ENCODE assay signal across 26 mouse cellular contexts in the genomic region with DNA sequence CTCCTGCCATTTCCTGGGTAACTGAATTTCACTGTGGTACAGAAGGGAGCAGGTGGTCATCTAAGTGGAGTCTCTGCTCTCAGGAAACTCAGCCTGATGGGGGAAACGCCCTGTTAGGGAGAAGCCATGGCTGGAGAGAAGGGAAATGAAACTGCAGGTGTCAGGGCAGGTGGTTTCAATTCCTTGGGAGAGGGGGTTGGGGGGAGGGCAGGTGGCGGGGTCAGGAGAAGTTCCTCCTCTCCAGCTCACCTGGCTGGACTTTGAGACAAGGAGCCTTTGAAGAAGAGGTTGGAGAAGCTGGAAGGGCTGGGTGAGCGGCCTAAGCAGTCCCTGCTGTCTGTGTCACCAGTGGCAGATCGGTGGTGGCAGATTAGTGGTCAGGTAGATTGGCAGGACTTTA.
"Had no signal": no experiment of that assay in that cellular context is flagged by ENCODE, and none has a peak within 500 bp of the region (broad histone marks: within the 10 kb centered on the region; RNA-seq: fewer than 3 reads in every experiment).

No protein-coding gene starts in this region.

- H3K4me3 ChIP-seq: kidney, embryonic 15.5 days; limb, embryonic 12.5 days; limb, embryonic 15.5 days; megakaryocyte, embryonic 14.5 days; midbrain, embryonic 10.5 days; midbrain, embryonic 13.5 days; myocyte; neural tube, embryonic 13.5 days had no signal

- ATAC-seq: liver, postnatal 0 days; lung, postnatal 0 days; midbrain, embryonic 13.5 days; midbrain, embryonic 16.5 days had no signal

- H3K4me2 ChIP-seq: kidney, embryonic 15.5 days; limb, embryonic 12.5 days; limb, embryonic 15.5 days; liver, embryonic 11.5 days; lung, embryonic 14.5 days; midbrain, embryonic 13.5 days; neural tube, embryonic 13.5 days had no signal

- H3K27me3 ChIP-seq: kidney, embryonic 15.5 days; limb, embryonic 15.5 days; midbrain, embryonic 13.5 days; neural tube, embryonic 13.5 days had no signal

- H3K9ac ChIP-seq: kidney, embryonic 15.5 days; limb, embryonic 12.5 days; limb, embryonic 15.5 days; liver, embryonic 14.5 days; liver, postnatal 0 days; lung, embryonic 14.5 days; midbrain, embryonic 13.5 days; neural tube, embryonic 13.5 days had no signal

- H3K36me3 ChIP-seq: kidney, embryonic 15.5 days; limb, embryonic 12.5 days; limb, embryonic 15.5 days; midbrain, embryonic 10.5 days; midbrain, embryonic 13.5 days; neural tube, embryonic 13.5 days had no signal

- H3K27ac ChIP-seq: kidney, embryonic 15.5 days; limb, embryonic 12.5 days; limb, embryonic 15.5 days; liver, embryonic 14.5 days; midbrain, embryonic 10.5 days; neural tube, embryonic 13.5 days; stomach, postnatal 0 days had no signal

- H3K9me3 ChIP-seq: kidney, embryonic 15.5 days; limb, embryonic 12.5 days; limb, embryonic 15.5 days; megakaryocyte, embryonic 14.5 days; midbrain, embryonic 10.5 days; midbrain, embryonic 13.5 days; neural tube, embryonic 13.5 days had no signal

- DNase-seq: kidney, adult 8-10 months; kidney, postnatal 10 days; kidney, postnatal 4 days; layer of hippocampus, adult 9-11 months; left cerebral cortex, postnatal 4 days; liver, postnatal 0 days; lung, embryonic 14.5 days; lung, postnatal 36 days; retina, postnatal 1 day; right cerebral cortex, postnatal 25 days; thymus, adult 2 months; thymus, postnatal 14 days; thymus, postnatal 4 days had no signal
